Mouse (Mus musculus): ENCODE results near the gene B3galt4.

GRCm38 (mm10) chr17:33929371-33930279 is 21.7 kb downstream of the B3galt4 start, which contains the start of gene Rgl2:
- TF ChIP-seq CTCF (IDR thresholded peaks at IDR 0.05) (peak; percentile 56), POLR2A (IDR thresholded peaks at IDR 0.05; ENCODE audit: insufficient read depth, low read depth, low read length) (peak; percentile 73; the same call in 1 of the 2 replicates), EP300 (IDR thresholded peaks at IDR 0.05; ENCODE audit: insufficient read depth, low read depth, low read length) (no peak)

Data from heart, adult 2 months (tissue).